Mouse (Mus musculus): ENCODE measurements at regions not wholly inside any gene's neighbourhood (a gene's known extent, or its start where the extent isn't known, plus 50 kb on each side); places are given as distances from the start of the nearest gene placed in this dataset.

DNA sequence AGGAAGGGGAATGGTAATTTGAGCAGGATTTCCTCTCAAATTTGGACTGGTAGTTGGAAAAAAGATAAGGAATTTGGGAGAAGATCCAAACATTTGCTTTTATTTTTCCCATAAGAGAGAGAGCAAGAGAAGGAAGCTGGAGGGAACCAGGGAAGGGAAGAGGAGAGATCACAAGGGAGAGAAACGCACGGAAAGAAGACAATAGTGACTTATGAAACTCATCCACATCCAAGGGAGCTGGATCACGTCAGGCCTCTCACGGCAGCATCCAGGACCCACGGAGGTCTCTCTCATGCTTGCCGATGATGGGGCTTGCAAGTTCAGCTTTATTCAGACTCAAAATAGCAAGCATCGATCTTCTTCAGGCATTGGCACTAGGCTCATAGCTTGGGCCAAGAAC lies 423.7 kb downstream of the Prdm2 start:
- TF ChIP-seq CTCF (IDR thresholded peaks at IDR 0.05; ENCODE audit: low read depth) (no peak), EP300 (IDR thresholded peaks at IDR 0.05; ENCODE audit: low read depth) (no peak)

Measured in liver, embryonic 14.5 days (tissue).